Mouse (Mus musculus) 3T3-L1 (cell line): ENCODE measurements around the gene Hus1b.

Experiments
- DNase-seq: peaks from one replicate; pipeline ENCODE4 v3.0.0-alpha.2; 2015; ENCODE audit warnings: low read depth, low spot score

The Hus1b gene

GRCm38 (mm10) chr13:30947540-30947939 lies at the start of gene Hus1b:
Hus1b (minus strand) TSS chr13:30947759.
- DNase-seq: no peak

GRCm38 (mm10) chr13:30994249-30994858 lies 46.8 kb upstream of the Hus1b start:
- DNase-seq: peak; percentile 61

- DNase-seq: peak; percentile 77
Observed at GRCm38 (mm10) chr13:30993819-30994218, 46.3 kb upstream of the Hus1b start.

GRCm38 (mm10) chr13:30990233-30990632 lies 42.7 kb upstream of the Hus1b start:
- no peak for DNase-seq

GRCm38 (mm10) chr13:30989710-30990109 lies 42.2 kb upstream of the Hus1b start:
- no peak for DNase-seq

GRCm38 (mm10) chr13:30987686-30988085 lies 40.1 kb upstream of the Hus1b start:
- DNase-seq: no peak

- no peak for DNase-seq
Observed at GRCm38 (mm10) chr13:30986934-30987455, 39.4 kb upstream of the Hus1b start.

- no peak for DNase-seq
Observed at GRCm38 (mm10) chr13:30985598-30986466, 38.3 kb upstream of the Hus1b start.

GRCm38 (mm10) chr13:30985275-30985597 lies 37.7 kb upstream of the Hus1b start:
- DNase-seq: no peak

GRCm38 (mm10) chr13:30981666-30982065 lies 34.1 kb upstream of the Hus1b start:
- DNase-seq: peak; percentile 74

- no peak for DNase-seq
Observed at GRCm38 (mm10) chr13:30978224-30978623, 30.7 kb upstream of the Hus1b start.

GRCm38 (mm10) chr13:30976536-30977084 lies 29.1 kb upstream of the Hus1b start:
- DNase-seq: no peak

GRCm38 (mm10) chr13:30974247-30974630 lies 26.7 kb upstream of the Hus1b start:
- no peak for DNase-seq

GRCm38 (mm10) chr13:30973501-30974246 lies 26.1 kb upstream of the Hus1b start, which contains the start of the genes Exoc2 and Gm5447:
Exoc2 (minus strand) TSS chr13:30974093.
Gm5447 (plus strand) TSS chr13:30974204.
- peak; percentile 80 for DNase-seq

GRCm38 (mm10) chr13:30972102-30972501 lies 24.5 kb upstream of the Hus1b start:
- DNase-seq: peak; percentile 78

GRCm38 (mm10) chr13:30971047-30971446 lies 23.5 kb upstream of the Hus1b start:
- DNase-seq: no peak

GRCm38 (mm10) chr13:30968311-30968710 lies 20.8 kb upstream of the Hus1b start:
- no peak for DNase-seq

- DNase-seq: no peak
Observed at GRCm38 (mm10) chr13:30966507-30966911, 18.9 kb upstream of the Hus1b start.

GRCm38 (mm10) chr13:30961932-30962331 lies 14.4 kb upstream of the Hus1b start:
- no peak for DNase-seq

GRCm38 (mm10) chr13:30960714-30961113 lies 13.2 kb upstream of the Hus1b start:
- no peak for DNase-seq

GRCm38 (mm10) chr13:30953580-30953979 lies 6.0 kb upstream of the Hus1b start:
- no peak for DNase-seq

- DNase-seq: no peak
Observed at GRCm38 (mm10) chr13:30952044-30952443, 4.5 kb upstream of the Hus1b start.
